Mouse (Mus musculus) CH12.LX (cell line): ENCODE results near the gene Ghr. TPM values are rescaled to one million over a fixed set of nuclear protein-coding genes. Genes with fewer than 3 reads are reported as not detected.

ENCODE experiments used
- DNase-seq: peaks from one replicate; pipeline ENCODE4 v3.0.0-alpha.2; 2013; ENCODE audit errors: extremely low read depth
- H3K27ac ChIP-seq: 2 replicates; pipeline ENCODE4 v1.5.1; 2012; ENCODE audit warnings: low read depth, mild to moderate bottlenecking, control low read depth, moderate library complexity; ENCODE audit not compliant: insufficient read depth
- H3K27me3 ChIP-seq: replicated peaks from 2 replicates; pipeline ENCODE3; 2012; ENCODE audit warnings: inconsistent platforms
- H3K36me3 ChIP-seq, 2 experiments: replicated peaks in 1 of 2; 2 replicates each; pipeline versions ENCODE3 to v1.6.1; 2012; ENCODE audit warnings: inconsistent platforms in 1 of 2, low read length in 1 of 2, mild to moderate bottlenecking in 1 of 2, mixed read lengths in 1 of 2, moderate library complexity in 1 of 2; ENCODE audit not compliant: control insufficient read depth in 1 of 2, insufficient read depth in 1 of 2
- H3K4me1 ChIP-seq, 2 experiments: 2 replicates each; pipeline ENCODE4 v1.6.1; 2012; ENCODE audit warnings: inconsistent platforms in 1 of 2, moderate library complexity in 1 of 2; ENCODE audit not compliant: insufficient read depth in 2 of 2, control insufficient read depth in 1 of 2
- H3K4me2 ChIP-seq: 2 replicates; pipeline ENCODE4 v1.6.1; 2012; ENCODE audit warnings: low read depth, mild to moderate bottlenecking, control low read depth; ENCODE audit not compliant: poor library complexity, insufficient read depth, severe bottlenecking
- H3K4me3 ChIP-seq, 3 experiments: fragments of 150-350 bp in 1 of 3; sonication (generic) in 1 of 3; replicated peaks in 1 of 3; 2 replicates each; pipeline versions ENCODE3 to v1.5.1; 2011 to 2012; ENCODE audit warnings: low read depth in 2 of 3, low read length in 2 of 3, mild to moderate bottlenecking in 2 of 3, moderate library complexity in 2 of 3, control low read depth in 1 of 3, improper control_type of control experiment in 1 of 3, inconsistent platforms in 1 of 3, mixed read lengths in 1 of 3; ENCODE audit not compliant: poor library complexity in 1 of 3
- H3K79me2 ChIP-seq: replicated peaks from 2 replicates; pipeline ENCODE4 v1.6.1; 2012; ENCODE audit warnings: mild to moderate bottlenecking, moderate library complexity; ENCODE audit not compliant: control insufficient read depth, poor library complexity, insufficient read depth, severe bottlenecking; ENCODE audit errors: extremely low read depth
- H3K9ac ChIP-seq: 2 replicates; pipeline ENCODE4 v1.6.1; 2012; ENCODE audit warnings: low read depth, mild to moderate bottlenecking, control low read depth, moderate library complexity; ENCODE audit not compliant: insufficient read depth
- H3K9me3 ChIP-seq: replicated peaks from 2 replicates; pipeline ENCODE3; 2012; ENCODE audit warnings: low read length, inconsistent platforms, mixed read lengths
- CHD2 ChIP-seq: IDR thresholded peaks from 2 replicates; pipeline ENCODE4 v1.6.1; 2011; ENCODE audit warnings: low read length, improper control_type of control experiment
- CTCF ChIP-seq, 2 experiments: IDR thresholded peaks in 1 of 2; conservative IDR thresholded peaks in 1 of 2; 2 replicates each; pipeline ENCODE4 v1.5.1; 2011 to 2012; ENCODE audit warnings: low read depth in 2 of 2, low read length in 2 of 2, improper control_type of control experiment in 1 of 2, inconsistent platforms in 1 of 2, mild to moderate bottlenecking in 1 of 2, moderate library complexity in 1 of 2
- EP300 ChIP-seq: IDR thresholded peaks from 2 replicates; pipeline ENCODE4 v1.6.1; 2011; ENCODE audit warnings: low read length, improper control_type of control experiment
- GABPA ChIP-seq: IDR thresholded peaks from 2 replicates; pipeline ENCODE4 v1.6.1; 2012; ENCODE audit warnings: low read depth, low read length, improper control_type of control experiment, inconsistent platforms; ENCODE audit not compliant: insufficient replicate concordance
- HCFC1 ChIP-seq: IDR thresholded peaks from 2 replicates; pipeline ENCODE4 v1.6.1; 2012; ENCODE audit warnings: low read depth, mild to moderate bottlenecking, inconsistent platforms, low read length, improper control_type of control experiment
- JUN ChIP-seq: IDR thresholded peaks from 2 replicates; pipeline ENCODE4 v1.6.1; 2011; ENCODE audit warnings: low read depth, mild to moderate bottlenecking, low read length, improper control_type of control experiment, moderate library complexity; ENCODE audit not compliant: insufficient read depth
- KAT2A ChIP-seq: IDR thresholded peaks from 2 replicates; pipeline ENCODE4 v1.6.1; 2012; ENCODE audit warnings: low read length, improper control_type of control experiment, inconsistent platforms; ENCODE audit not compliant: insufficient replicate concordance
- MAX ChIP-seq: IDR thresholded peaks from 2 replicates; pipeline ENCODE4 v1.6.1; 2011; ENCODE audit warnings: low read length, improper control_type of control experiment
- MEF2A ChIP-seq: IDR thresholded peaks from 2 replicates; pipeline ENCODE4 v1.6.1; 2014; ENCODE audit warnings: low read depth, mild to moderate bottlenecking, inconsistent platforms, low read length, improper control_type of control experiment, borderline replicate concordance
- MYC ChIP-seq: IDR thresholded peaks from 2 replicates; pipeline ENCODE4 v1.6.1; 2011; ENCODE audit warnings: low read depth, mild to moderate bottlenecking, improper control_type of control experiment, low read length
- NELFE ChIP-seq: IDR thresholded peaks from 2 replicates; pipeline ENCODE4 v1.6.1; 2011; ENCODE audit warnings: low read depth, low read length, improper control_type of control experiment
- PAX5 ChIP-seq: IDR thresholded peaks from 2 replicates; pipeline ENCODE4 v1.6.1; 2012; ENCODE audit warnings: low read length, inconsistent platforms, mixed read lengths
- RAD21 ChIP-seq: IDR thresholded peaks from 2 replicates; pipeline ENCODE4 v1.6.1; 2011; ENCODE audit warnings: low read depth, mild to moderate bottlenecking, low read length, improper control_type of control experiment, moderate library complexity
- RCOR1 ChIP-seq: conservative IDR thresholded peaks from 2 replicates; pipeline ENCODE4 v1.6.1; 2012; ENCODE audit warnings: low read depth, mild to moderate bottlenecking, inconsistent platforms, low read length, improper control_type of control experiment
- SIN3A ChIP-seq: IDR thresholded peaks from 2 replicates; pipeline ENCODE4 v1.6.1; 2012; ENCODE audit warnings: low read length, improper control_type of control experiment, inconsistent platforms
- SMC3 ChIP-seq: IDR thresholded peaks from 2 replicates; pipeline ENCODE4 v1.6.1; 2011; ENCODE audit warnings: low read depth, low read length, improper control_type of control experiment
- TBP ChIP-seq: conservative IDR thresholded peaks from 2 replicates; pipeline ENCODE4 v1.6.1; 2011; ENCODE audit warnings: low read depth, low read length, improper control_type of control experiment
- TCF12 ChIP-seq: IDR thresholded peaks from 2 replicates; pipeline ENCODE4 v1.6.1; 2014; ENCODE audit warnings: low read depth, mild to moderate bottlenecking, inconsistent platforms, low read length, improper control_type of control experiment
- UBTF ChIP-seq: IDR thresholded peaks from 2 replicates; pipeline ENCODE4 v1.6.1; 2012; ENCODE audit warnings: low read depth, mild to moderate bottlenecking, inconsistent platforms, low read length, improper control_type of control experiment, moderate library complexity
- USF1 ChIP-seq: IDR thresholded peaks from 2 replicates; pipeline ENCODE4 v1.6.1; 2014; ENCODE audit warnings: low read depth, mild to moderate bottlenecking, inconsistent platforms, low read length, improper control_type of control experiment
- ZC3H11A ChIP-seq: IDR thresholded peaks from 2 replicates; pipeline ENCODE4 v1.6.1; 2012; ENCODE audit warnings: low read depth, mild to moderate bottlenecking, inconsistent platforms, low read length, improper control_type of control experiment
- ZKSCAN1 ChIP-seq: IDR thresholded peaks from 2 replicates; pipeline ENCODE4 v1.6.1; 2012; ENCODE audit warnings: low read depth, inconsistent platforms, low read length, improper control_type of control experiment, borderline replicate concordance
- ZNF384 ChIP-seq: IDR thresholded peaks from 2 replicates; pipeline ENCODE4 v1.6.1; 2012; ENCODE audit warnings: low read depth, low read length, improper control_type of control experiment, inconsistent platforms
- dilution Hi-C: fragments of 300-500 bp; cut with MboI; formaldehyde crosslinking; loops from 2 replicates; pipeline ENCODE4 v1.14.3; 2020; ENCODE audit warnings: low sequenced_read_pairs; ENCODE audit not compliant: extremely low pct_unique_long_range_greater_than_20kb, extremely low pct_ligation_motif_present
- in situ Hi-C: fragments of 300-500 bp; cut with MboI; formaldehyde crosslinking; loops from 3 replicates; pipeline ENCODE4 v1.14.3; 2019; ENCODE audit warnings: low sequenced_read_pairs, low pct_ligation_motif_present, low pct_unique_long_range_greater_than_20kb, mixed read lengths
- polyA plus RNA-seq: library from polyadenylated mRNA; unstranded; fragments of >175 nt; gene quantifications from 2 replicates; pipeline ENCODE4 v1.2.1, GENCODE M21; 2012; ENCODE audit warnings: low read depth; ENCODE audit not compliant: insufficient read length
- total RNA-seq, 2 experiments: library from RNA; depleted of rRNA; stranded (reverse); fragments of 300-350 nt in 1 of 2; fragments of >200 nt in 1 of 2; gene quantifications; 2 replicates each; pipeline ENCODE4 v1.2.3; 2012 to 2014

The Ghr gene
- total and polyA plus RNA-seq, 3 experiments, result 0.42 to 1.7 (median 0.89) TPM

DNA sequence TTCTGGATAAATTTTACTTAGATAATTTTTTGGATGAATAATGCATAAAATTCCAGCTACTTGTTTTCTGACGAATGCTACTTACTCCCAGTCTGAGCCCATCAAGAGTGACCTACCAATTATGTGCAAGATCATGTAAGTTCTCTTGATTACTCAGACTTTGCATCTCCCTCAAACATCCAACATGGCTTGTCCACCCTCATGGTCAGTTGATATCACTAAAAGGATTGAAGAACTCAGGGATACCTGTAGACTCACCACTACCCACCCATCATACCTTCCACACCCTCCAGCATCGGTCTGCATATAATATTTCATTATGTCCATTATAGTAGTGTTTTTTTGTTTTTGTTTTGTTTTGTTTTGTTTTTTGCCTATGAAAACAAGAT, 18.8 kb upstream of the Ghr start:
- no peak overlapping the region for H3K27ac ChIP-seq
- no peak for DNase-seq
- no peaks in the 10 kb centered on the region for H3K9me3 ChIP-seq
- H3K9ac ChIP-seq, result no peak overlapping the region
- in situ Hi-C loops, result no loop called here
- H3K4me3 ChIP-seq, result no peak overlapping the region
- peaks cover 0 to 3% of the 10 kb centered on the region in 2 experiments; a peak in 2 of 4 replicates for H3K4me1 ChIP-seq
- no peak overlapping the region for H3K4me2 ChIP-seq
- no peaks in the 10 kb centered on the region for H3K27me3 ChIP-seq
- no peaks in the 10 kb centered on the region for H3K36me3 ChIP-seq
- no peak for TF ChIP-seq KAT2A
- TF ChIP-seq RAD21, result no peak
- no peak for TF ChIP-seq ZKSCAN1
- no peak for TF ChIP-seq ZC3H11A
- no peak for TF ChIP-seq MYC
- dilution Hi-C loops, result no loop called here
- no peaks in the 10 kb centered on the region for H3K79me2 ChIP-seq

DNA sequence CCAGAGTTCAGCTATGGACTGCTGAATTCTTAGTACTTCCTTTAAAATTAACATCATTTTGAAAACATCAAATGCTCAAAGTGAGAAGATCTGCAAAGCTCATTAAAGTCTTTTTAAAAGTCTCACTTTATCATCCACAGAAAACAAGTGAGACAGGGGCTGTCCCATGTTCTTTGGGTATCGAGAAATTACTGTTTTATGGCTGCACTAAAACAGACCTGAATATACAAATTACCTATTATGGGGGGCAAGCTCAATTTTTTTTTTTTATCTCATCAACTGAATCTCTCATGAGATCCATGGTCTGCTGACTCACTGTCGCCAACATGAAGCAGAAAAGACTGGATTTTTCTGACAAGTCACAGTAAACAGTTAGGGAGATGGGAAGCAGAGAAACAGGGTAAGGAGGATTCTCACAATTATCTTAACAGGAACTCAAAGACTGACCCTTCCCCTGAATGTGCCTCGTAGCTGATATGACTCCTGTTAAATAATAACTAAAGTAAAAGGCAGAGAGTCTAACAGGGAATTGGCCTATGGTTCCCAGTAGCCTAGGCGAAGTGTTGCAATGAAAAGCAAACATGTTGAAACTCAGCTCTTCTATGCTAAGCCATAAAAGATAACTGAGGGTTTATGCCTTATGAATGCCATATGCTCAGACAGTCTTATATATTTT, 18.3 kb upstream of the Ghr start:
- Histone ChIP-seq H3K4me3 (no peak overlapping the region), H3K9me3 (no peaks in the 10 kb centered on the region), H3K36me3 (no peaks in the 10 kb centered on the region), H3K9ac (no peak overlapping the region), H3K4me2 (no peak overlapping the region), H3K27me3 (no peaks in the 10 kb centered on the region), H3K4me1 (peaks cover 0 to 3% of the 10 kb centered on the region in 2 experiments; a peak in 2 of 4 replicates), H3K79me2 (no peaks in the 10 kb centered on the region), H3K27ac (no peak overlapping the region)
- TF ChIP-seq JUN (no peak), EP300 (no peak), MAX (no peak), NELFE (no peak), GABPA (no peak), RCOR1 (no peak), MEF2A (no peak), TBP (no peak), SMC3 (no peak), USF1 (no peak), TCF12 (no peak), SIN3A (no peak), PAX5 (no peak), HCFC1 (no peak), CHD2 (no peak), RAD21 (no peak), MYC (no peak), UBTF (no peak), ZNF384 (no peak), CTCF (conservative IDR thresholded peaks at IDR 0.05 in 1 of 2, IDR thresholded peaks at IDR 0.05 in 1 of 2; ENCODE audit: low read depth in 2 of 2, low read length in 2 of 2) (no peak)
- in situ Hi-C loops (no loop called here), dilution Hi-C loops (no loop called here)
- DNase-seq, result no peak
